Mouse (Mus musculus): ENCODE measurements around the gene Tns1.

DNA sequence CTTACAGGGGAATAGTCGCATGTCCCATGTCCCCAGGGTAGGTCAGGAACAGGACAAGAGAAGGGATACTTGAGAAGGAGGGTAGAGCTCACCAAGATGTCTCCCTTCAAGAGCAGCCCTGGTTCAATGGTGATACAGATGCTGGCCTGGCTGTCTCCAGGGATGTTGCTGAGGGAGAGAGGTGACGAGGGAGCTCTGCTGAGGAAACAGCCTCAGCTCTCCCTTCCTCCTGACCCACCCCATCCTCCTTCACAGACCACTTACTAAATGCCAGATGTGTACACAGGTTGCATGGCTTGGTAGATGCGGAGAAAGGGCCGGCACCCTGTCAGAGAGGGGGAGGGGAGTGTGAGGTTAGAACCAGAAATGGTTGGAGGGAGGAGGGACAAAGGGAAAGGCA lies 138.6 kb downstream of the Tns1 start:
- TF ChIP-seq EP300 (IDR thresholded peaks at IDR 0.05; ENCODE audit: insufficient read depth, low read depth, low read length) (no peak), CTCF (IDR thresholded peaks at IDR 0.05) (no peak), POLR2A (IDR thresholded peaks at IDR 0.05; ENCODE audit: insufficient read depth, low read depth, low read length) (no peak)

Data from heart, adult 2 months (tissue).